Mouse (Mus musculus) cerebellum, postnatal 14 days (tissue): ENCODE measurements around the gene Mfn1.
A peak's percentile ranks its signal among the peaks of the same experiment; 100 is the strongest.

Experiments used
- DNase-seq, 2 experiments: peaks; one replicate each; pipeline ENCODE4 v3.0.0; 2021; ENCODE audit warnings: mixed read lengths in 2 of 2

Gene Mfn1

DNA sequence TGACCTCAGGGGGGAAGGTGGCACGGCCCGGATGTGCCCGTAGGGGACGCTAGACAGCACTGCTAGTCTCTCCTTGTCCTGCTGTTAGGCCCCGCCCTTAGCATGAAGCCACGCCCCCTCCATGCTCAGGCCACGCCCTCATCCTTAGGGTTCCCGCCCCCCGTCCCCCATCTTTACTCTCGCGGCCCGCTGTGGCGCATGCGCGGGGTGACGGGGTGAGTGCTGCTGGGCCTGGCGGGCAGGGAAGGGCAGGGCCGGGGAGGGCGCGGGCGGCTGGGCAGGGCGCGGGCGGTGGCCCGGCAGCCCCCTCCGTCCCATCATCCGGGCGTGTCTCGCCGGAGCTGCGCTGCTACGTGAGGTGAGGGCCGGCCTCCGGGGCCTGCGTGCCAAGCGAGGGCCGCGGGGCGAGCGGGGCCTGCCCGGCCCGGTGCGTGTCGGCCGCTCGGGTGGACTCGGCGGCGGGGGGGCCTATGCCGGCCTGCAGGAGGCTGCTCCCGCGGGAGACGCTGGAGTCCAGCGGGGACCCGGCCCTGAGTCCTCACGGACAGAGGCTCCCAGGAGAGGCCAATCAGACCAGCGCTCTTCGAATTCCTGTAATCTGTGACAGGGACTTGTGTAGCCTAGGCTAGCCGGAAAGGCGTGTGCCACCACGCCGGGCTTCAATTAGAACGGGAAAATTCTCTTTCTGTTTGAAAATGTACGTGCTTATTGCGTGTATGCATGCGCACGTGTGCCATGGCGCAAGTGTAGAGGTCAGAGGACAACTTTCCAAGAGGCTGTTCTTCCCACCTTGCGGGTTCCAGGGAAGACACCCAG is 18.7 kb upstream of the Mfn1 start:
- DNase-seq, result peak; percentile 95 to 98

DNA sequence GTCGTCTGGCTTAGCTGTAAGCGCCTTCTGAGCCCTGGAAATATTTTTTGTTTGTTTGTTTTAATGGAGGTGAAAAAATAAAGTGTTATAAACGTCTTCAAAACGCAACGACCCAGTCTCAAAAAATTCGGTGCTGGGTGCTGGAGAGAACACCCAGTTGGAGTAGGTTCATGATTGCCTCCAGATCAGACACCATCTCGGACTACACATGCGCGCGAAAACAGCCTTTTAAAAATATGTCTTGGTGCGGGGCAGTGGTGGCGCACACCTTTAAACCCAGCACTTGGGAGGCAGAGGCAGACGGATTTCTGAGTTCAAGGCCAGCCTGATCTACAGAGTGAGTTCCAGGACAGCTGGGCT is 18.1 kb upstream of the Mfn1 start:
- peak; percentile 33 to 49 for DNase-seq

DNA sequence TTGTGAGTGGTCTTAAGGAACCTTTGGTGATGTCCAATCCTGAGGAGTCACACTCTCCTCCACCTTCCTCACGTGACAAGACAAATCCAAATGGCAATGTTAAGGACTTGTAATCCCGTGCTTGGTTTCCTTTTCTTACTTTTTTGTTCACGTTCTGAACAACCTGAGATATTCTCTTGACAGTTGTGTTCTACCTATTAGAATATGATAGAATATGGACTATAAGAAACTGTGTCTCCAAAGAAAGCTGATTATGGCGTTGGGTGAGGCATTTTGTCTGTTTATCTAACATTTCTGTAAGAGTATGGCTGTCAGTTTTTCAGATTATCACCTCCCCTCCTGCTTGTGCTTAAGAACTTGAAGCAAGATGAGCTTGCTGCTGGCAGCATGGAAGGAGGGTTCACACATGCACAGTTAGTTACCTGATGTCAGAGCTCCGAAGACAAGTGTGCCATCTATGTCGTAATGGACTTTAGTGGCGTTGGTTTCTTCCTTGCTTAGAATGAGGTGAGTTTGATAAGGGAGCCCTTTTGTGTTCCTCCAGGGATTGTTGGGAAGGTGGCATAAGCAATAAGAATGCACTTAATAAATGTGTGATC is 16.5 kb upstream of the Mfn1 start:
- no peak for DNase-seq

DNA sequence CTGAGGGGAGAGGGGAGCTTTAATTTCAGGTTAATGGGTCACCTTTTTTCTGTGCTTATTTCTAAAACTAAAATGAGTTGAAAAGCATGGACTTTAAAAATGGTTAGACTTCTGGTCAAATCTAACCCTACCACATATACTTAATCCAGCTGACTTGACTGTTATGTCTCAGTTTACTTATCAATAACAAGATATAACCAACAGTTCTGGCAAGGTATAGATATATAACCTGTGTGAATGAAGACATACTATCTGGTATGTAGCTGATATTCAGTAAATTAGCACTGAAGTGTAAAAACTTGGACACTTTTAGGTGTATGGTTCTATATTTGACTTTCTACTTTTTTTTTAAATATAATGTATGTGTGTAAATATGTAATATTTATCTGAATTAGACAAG is 15.7 kb upstream of the Mfn1 start:
- no peak for DNase-seq

DNA sequence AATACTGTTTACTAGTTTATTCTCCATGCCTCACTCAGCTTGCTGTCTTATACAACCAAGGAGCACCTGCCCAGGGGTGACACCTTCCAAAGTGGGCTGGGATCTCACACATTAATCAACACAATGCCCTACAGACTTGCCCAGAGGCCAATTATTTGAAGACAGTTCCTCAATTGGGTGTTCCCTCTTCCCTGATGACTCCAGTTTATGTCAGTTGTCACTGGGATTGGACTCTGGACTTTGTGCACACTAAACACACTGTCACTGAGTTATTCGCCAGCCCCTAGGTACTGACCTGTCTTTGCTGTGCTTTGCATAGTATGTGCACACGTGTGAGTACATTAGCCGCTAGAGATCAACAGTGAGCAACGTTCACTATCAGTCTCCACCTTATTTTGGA is 2.1 kb upstream of the Mfn1 start:
- DNase-seq, result no peak

DNA sequence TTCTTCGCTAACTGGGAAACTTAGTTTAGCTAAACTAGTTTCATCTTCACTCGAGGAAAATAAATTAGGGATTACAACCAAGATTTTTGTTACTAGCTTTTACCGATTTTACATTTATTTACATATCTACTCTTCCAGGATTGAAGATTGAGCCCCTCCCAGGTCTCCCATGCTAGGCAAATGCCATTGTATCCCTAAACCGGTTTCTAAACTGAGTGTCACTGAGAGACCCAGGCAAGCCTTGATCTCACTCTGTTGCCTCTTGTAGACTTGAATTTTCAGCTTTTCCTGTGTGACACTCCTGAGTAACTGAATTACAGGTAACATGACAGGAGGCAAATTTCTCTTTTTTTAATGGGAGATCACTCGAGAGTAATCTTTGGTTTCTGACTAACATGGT is 776 bp downstream of the Mfn1 start:
- DNase-seq, result no peak

DNA sequence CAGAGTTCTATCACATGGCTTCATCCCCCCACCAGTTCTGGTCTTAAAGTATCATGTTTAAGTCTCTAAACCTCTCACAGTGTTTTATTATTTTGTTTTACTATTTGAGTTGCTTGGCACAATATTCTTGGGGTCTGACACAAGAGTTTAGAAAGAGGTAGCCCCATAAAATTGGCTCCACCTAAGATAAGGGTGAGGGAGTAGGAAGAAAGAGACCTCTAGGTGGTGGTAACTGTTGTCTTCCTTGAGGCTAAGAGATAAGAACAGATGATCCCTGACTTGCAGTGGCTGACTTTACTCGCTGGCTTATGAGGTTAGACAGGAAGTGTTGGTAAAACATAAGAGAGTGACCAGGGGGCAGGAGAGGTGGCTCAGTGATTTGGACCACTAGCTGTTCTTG is 6.4 kb downstream of the Mfn1 start:
- no peak for DNase-seq

DNA sequence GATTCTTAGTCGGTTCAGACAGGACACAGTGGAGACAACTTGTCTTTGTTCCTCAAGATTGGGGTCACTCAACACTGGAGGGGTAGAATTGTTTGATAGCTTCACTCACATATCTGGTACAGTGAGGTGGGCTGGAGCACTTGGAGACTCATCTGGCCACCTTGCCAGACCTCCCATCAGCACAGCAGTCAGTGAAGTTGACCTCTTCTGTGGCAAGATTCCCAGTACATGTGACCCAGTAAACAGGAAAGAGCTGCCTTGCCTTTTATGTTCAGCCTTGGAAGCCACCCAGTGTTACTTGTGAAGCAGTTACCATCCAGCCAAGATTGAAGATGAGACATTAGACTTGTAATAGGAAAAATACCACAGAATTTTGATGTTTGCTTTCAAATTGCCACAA is 8.3 kb downstream of the Mfn1 start:
- DNase-seq, result peak; percentile 26 to 34

DNA sequence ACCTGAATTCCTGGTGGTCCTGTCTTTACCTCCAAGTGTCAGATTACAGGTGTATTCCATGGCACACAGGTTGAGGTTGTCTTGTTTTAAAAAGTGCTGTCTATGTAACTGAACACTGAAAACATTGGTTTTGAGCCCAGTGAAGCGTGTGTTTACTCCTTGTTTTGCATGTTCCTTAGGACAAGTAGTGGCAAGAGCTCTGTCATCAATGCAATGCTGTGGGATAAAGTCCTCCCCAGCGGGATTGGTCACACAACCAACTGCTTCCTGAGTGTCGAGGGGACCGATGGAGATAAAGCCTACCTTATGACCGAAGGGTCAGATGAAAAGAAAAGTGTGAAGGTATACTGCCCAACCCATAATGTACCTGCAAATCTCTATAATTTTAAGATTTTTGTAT is 8.8 kb downstream of the Mfn1 start:
- no peak for DNase-seq

DNA sequence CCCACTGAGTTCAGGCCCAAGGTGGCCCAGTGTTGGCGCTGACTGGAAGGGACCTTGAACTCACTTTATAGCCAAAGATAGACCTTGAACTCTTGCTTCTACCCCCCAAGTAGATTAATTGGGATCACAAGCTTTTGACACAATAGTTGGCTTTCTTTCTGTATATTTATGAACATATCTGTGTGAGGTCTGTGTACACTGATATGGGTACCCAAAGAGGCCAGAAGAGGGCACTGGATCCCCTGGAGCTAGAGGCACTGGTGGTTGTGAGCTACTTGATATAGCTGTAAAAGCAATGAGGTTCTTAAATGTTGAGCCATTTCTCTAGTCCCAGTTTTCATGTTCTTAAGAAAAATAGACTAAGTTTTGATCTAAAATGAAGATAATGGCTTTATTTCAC is 23.8 kb downstream of the Mfn1 start:
- DNase-seq, result no peak

DNA sequence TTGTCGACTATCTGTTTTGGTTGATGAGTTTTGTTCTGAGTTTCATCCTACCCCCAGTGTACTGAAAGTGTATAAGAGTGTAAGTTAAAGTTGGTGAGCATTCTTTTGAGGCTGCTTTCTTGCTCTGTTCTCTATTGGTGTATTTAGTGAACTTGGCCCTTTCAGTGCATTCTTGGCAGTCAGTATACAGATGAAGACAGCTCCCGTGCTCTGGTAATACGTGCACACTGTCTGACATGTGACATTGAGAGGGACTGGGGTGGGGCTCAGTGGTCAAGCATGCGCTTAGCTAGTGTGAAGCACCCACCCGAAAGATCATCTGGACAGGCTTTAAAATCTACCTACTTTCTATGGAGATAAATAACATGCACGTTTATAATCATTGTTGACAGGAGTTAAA is 34.1 kb downstream of the Mfn1 start:
- no peak for DNase-seq

DNA sequence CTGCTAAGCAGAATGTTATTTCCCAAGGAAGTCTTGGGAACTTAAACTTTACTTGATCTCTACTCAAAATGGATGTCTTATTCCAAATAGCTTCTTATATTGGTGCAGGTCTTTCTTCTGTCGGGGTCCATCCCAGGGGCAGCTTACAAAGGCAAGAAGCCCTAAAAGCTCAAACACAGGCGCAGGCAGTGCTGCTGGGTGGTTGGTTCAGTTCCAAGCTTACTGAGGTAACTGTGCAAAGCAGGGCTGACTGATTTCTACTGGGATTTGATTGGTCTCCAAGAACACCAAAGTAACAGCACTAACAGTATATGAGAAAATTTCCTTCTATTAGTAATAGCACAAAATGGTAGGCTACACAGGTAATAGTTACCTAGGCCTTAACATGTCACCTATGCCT is 43.8 kb downstream of the Mfn1 start:
- DNase-seq, result no peak

DNA sequence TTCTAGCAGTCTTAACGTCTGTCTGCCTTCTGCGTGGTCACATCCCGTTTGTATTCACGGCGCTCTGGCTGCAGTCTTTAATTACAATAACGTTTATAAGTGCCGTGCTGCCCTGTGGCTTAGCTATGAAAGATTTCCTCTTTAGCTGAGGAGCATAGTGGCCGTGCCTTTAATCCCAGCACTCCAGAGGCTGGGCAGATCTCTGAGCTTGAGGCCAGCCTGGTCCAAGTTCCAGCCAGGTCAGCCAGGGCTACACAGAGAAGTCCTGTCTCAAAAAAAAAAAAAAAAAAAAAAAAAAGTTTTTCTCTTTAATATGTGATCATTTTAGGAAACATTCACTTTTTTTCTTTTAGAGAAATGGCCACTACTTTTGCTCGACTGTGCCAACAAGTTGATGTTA is 44.6 kb downstream of the Mfn1 start:
- no peak for DNase-seq

DNA sequence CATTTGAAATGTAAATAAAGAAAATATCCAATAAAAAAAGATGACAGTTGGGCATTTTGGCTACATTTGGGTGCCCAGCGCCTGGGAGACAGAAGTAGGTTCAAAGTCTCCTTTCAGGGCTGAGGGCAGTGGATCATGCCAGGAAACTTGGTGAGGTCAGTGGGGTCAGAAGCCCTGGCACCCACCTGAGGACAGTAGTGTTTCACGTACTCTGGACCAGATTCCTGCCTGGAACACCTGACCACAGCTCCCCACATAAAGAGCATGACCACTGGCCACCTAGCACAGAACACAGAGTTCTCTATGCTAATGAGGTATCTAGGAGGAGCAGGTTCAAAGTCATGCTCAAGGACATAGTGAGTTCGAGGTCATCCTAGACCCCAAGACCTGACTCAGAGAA is 45.9 kb downstream of the Mfn1 start:
- DNase-seq, result no peak

DNA sequence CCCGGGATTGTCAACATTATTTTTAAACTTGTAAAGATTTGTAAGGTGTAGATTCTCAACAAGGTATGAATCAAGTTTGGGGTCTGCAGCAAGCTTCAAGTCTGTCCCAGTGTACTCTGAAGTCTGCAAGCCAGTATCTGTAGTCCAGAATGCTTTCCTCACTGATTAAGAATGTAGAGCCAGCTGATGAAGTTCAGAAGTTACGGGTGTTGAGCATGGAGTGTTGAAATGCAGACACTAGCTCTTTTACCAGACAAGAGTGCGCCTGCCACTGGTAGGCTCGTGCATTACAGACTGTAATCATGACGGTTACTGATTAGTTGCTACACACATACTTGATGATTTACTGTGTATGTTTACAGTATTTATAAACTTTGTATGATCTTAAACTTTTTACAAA is 49.5 kb downstream of the Mfn1 start:
- no peak for DNase-seq

DNA sequence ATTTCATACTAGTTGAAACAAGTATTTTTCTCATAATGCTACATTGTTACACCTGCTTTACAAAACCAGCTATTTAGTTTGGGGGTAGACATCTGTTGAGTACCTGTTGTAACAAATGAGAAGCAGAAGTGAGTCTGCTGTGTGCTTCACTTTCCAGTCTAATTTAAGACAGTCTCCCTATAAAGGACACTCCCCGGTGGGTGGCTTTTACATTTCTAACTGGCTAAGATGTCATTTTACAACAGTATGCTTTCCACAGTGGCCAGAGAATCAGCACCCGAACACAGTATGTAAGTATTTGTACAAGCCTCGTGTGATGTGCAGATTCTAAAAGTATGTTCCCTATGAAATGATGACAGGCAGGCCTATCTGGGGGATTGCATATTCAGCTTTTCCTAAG is 51.5 kb downstream of the Mfn1 start:
- DNase-seq, result no peak

DNA sequence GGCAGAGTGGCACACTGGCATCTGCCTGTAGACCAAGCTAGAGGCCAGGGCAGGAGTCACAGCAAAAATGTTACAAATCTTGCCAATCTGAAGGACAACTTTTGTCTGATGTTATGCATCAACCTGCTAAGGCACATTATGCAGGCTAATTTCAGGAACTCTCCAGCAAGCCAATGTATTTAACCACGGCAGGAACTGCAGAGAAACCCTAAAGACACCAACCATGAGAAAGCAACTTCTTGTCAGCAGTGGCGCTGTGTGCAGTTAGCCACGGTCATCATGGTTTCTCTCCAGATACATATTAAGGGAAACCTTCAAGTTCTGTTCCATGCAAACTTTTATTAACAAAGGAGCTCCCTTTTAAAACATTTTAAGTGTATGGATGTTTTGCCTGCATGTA is 52.6 kb downstream of the Mfn1 start:
- DNase-seq, result no peak

DNA sequence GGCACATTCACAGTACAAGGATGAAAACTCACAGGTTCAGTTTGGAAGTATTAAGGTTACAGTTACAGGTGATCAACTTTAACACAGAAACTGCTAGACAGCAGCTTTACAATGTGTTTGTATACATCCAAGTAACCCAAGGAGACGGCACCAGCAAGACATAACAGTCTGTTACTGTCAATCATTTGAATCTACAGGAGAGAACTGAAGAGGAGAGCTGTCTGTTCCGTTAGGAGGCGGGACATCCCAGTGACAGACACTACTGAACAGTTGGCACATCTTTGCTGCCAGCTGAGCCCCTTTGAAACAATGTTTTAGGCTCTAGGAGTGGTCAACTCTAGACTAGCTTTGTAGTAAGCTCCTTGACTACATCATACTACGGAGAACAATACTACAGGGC is 54.2 kb downstream of the Mfn1 start:
- DNase-seq, result no peak

DNA sequence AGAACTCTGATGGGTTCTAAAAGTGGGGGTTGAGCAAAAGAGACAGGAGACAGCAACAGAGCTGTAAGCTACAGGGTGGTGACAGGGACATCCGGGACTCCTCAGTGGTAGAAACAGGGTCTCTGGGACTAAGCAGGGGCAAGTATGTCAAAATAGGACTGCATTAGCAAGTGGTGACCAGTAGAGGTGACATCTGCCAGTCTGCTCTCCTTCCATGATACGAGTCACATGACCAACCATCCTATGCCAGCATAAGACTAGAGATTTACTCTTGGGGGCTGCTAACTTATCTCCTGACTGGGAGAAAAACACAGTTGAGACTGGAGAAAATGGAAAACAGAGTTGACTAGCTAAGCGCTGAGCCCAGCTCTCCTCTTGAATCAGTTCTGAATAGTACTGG is 57.0 kb downstream of the Mfn1 start:
- DNase-seq, result no peak

DNA sequence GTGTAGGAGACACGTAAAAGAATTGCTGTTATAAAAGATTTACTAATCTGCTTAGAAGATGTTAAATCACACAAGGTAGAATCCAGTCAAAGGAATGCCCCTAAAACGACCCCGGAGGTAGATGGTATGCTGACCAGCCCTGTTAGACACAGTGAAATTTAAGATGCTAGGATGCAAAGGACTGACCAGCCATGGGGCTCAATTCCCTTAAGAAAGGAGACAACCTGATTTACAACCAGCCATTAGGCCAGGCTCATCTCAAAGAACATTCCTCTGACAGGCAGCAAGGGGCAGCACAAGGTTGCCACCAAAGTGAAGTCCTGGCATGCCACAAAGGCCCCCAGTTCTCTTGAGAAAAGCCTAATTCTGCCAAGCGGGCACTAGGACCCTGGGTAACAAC is 65.8 kb downstream of the Mfn1 start:
- DNase-seq, result no peak

DNA sequence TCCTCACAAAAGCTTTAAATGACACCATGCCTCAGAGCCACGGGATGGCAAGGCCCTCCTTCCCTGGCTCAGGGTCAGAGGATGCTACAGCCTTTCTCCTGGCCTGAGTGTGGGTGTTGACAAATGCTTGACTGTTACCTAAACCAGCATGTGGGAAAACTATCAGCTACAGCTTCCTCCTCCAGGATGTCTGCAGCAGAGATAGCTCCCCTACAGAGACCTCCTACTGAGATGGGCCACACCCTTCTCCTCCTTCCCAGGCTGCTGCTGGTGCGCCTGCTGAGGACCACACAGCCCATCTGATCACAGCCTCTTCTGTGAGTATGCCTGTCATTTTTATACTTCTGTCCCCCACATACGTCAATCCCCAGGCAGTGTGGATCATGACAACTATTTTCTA is 70.1 kb downstream of the Mfn1 start:
- no peak for DNase-seq

DNA sequence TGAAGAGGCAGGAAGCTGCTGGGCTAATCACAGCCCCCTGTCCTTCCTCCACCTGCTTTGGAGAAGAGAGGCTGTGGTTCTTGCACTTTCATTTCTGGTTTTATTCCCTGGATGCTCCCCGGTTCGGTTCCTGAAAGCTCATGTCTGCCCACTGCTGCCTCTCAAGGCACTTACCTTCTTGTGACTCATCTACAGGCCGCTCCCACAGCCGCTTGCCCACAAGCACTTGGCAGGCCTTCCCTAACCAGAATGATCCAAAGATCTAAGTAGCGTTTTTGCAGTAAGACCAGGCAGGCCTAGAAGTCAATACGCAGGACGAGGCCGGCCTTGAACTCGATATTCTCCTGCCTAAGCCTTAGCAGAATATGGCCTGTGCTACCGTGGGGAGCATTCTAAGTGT is 71.8 kb downstream of the Mfn1 start:
- DNase-seq, result no peak

DNA sequence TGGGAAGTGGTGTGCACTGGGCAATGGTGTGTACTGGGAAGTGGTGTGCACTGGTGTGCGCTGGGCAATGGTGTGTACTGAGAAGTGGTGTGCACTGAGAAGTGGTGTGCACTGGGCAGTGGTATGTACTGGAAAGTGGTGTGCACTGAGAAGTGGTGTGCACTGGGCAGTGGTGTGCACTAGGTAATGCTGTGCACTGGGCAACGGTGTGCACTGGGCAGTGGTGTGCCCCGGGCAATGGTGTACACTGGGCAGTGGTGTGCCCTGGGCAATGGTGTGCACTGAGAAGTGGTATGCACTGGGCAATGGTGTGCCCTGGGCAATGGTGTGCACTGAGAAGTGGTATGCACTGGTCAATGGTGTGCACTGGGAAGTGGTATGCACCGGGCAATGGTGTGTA is 80.0 kb downstream of the Mfn1 start:
- DNase-seq, result no peak

DNA sequence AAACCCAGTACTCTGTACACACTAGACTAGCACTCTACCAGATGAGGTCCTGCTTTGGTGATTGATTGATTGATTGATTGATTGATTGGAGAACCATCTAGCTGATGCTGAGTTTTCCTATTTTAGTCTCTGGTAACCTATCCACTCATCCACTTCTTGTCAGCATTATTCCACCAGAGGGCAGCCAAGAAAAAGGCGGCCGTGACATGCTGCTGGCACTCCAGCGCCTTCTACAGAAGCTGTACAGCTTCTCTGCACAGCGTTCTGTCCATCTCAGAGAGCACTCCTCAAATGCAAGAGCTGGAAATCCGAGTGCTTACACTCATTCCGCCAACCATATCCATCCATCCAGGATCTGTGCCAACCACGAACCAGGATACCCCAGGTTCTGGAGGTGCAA is 81.3 kb downstream of the Mfn1 start:
- peak; percentile 71 to 75 for DNase-seq

DNA sequence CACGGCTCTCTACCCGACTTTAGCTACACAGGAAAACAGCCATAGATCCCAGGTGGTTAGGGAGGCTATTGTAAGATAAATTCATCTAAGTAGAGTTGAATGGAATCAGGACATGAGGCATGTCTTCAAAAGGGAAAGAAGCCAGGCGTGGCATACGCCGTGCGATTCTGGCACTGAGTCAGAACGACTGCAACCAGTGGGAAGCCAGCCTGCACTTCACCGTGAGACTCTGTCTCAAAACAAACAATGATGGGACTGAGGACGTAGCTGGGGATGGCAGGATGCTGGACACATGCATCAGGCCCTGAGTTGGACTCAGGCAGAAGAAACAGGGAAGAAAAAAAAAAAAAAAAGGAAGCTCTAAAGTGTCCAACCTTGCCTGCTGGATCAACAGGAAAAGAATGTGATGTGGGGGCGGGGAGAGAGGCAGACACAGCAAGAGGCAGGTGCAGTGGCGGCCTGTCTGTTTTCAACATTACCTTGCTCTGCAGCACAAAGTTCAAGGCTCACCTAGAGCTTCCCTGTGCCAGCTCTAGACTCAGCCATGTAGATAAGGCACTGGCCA is 82.4 kb downstream of the Mfn1 start:
- DNase-seq, result peak in 1 of 2 experiments; percentile 24
